Mouse (Mus musculus) megakaryocyte, embryonic 14.5 days (primary cell): ENCODE results near the gene Bri3bp.

ENCODE experiments used
- FLI1 ChIP-seq: IDR thresholded peaks from 2 replicates; pipeline ENCODE4 v1.6.1; 2012; ENCODE audit warnings: low read length, inconsistent platforms, mixed read lengths
- GATA1 ChIP-seq: IDR thresholded peaks from 3 replicates; pipeline ENCODE4 v1.6.1; 2012; ENCODE audit warnings: mixed read lengths, low read length, inconsistent platforms, borderline replicate concordance

- TF ChIP-seq GATA1 (no peak), FLI1 (no peak)
Observed at GRCm38 (mm10) chr5:125483712-125484611, 42.6 kb downstream of the Bri3bp start.
